Mouse (Mus musculus) left cerebral cortex, postnatal 10 days (tissue): ENCODE measurements around the gene Wdr76. TPM values are rescaled to one million over a fixed set of nuclear protein-coding genes. Genes with fewer than 3 reads are reported as not detected.

Source experiments
- DNase-seq, 2 experiments: peaks; one replicate each; pipeline ENCODE4 v3.0.0; 2021 to 2022; ENCODE audit warnings: low spot score in 2 of 2, mixed read lengths in 1 of 2; ENCODE audit errors: extremely low spot score in 1 of 2
- intact Hi-C: fragments of 180-260 bp; cut with DNase I; formaldehyde crosslinking; loops from one replicate; pipeline ENCODE4 v1.15.1; 2025
- total RNA-seq, 2 experiments: library from RNA; stranded (reverse); gene quantifications; 2 replicates each; pipeline ENCODE4 v1.2.3; 2021

Wdr76 gene
- total RNA-seq, 2 experiments from 2014 or later = 4.2 to 4.4 TPM

DNA sequence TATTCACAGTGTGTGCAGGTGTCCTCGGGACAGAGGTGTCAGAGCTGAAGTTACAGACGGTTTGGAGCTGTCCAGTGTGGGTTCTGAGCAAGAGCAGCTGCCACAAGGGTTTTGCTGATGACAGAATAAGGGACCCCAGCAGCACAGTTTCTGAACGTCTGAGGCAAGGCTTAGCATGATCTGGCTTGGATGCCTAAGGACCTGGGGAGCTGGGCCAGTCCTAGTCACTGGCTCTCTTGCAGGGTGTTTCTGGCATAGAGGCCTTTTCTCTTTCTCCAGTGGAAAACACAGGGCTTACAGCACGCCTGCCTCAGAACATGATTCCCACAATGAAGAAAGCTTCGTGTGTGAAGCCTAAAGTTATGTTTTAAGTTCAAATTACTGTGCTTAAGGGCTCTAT, 78.2 kb downstream of the Wdr76 start:
- intact Hi-C loops = no loop called here

DNA sequence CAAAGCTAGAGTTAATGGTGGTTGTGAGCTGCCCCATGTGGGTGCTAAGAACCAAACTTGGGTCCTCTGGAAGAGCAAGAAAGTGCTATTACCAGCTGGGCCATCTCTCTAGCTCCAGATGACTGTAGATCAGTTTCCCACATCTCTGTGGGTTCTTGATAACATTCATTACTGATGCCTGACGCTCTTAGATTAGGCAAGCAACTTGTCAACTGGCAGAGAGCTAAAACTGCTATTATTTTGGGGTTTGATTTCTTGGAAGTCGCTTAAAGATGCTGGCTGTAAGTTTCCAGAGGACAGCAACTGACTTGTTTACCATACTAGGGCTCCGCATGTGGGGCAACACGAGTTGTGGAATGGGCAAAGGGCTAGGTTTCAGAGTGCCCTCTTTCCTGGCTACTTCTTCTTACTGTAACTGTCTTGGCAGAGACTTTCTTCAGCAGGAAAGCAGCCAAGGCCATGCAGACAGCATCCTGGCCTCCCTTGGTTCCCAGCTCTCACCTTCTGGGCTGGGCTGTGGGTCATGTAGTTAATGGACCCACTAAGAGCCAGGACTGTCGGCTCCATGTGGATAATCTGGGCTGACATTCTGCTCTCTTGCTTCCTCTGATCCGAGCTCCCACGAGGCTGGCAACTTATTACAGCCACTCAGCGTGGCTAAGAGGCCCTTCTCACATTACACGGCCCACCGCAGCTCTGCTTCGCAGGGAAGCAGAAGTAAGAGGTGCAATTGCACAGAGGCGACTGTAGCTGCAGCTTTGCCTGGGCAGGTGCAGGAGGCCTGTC, 81.2 kb downstream of the Wdr76 start:
- no peak for DNase-seq
- intact Hi-C loops = no loop called here

More for the DNA sequence above, 78.2 kb downstream of the Wdr76 start:
- DNase-seq = no peak

DNA sequence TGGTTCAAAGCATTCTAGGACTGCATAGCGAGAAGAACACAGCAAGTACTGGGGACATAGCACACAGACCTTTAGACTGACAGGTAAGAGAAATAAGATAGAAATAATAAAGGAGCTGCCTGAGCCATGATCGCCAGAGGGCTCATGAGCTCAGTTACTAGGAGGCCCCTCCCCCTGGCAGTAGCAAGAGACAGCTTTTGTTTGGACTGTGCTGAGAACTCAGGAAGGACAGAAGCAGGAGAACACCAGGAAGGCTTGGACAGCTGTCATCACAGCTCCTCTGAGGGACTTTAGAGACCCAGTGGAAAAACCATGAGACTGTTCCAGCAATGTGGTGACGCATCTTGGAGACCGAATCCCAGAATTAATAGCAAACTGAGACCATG, 81.8 kb downstream of the Wdr76 start:
- peak in 1 of 2 experiments; percentile 42 for DNase-seq

DNA sequence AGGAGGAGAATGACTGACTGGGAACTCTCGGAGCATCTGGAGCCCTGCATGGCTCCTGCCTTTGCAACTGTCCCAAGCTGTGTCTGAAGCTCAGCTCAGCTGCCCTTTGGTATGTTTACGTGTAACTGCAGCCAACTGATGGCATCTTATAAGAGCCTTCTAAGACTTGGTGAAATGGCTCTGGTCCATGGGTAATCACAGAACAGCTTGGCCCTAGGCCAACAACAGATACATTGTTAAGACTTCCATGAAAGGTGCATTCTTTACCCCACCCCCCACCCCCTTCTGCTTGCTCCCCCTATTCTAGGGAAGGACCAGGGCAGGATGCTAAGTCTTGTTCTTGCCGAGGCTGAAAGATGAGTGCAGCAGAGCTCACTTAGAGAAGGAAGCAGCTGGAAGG, 87.6 kb downstream of the Wdr76 start:
- intact Hi-C loops = no loop called here
- DNase-seq = no peak

More for the DNA sequence above, 81.8 kb downstream of the Wdr76 start:
- intact Hi-C loops = no loop called here

Other genes starting within 250 kb of the Wdr76 start
- gene Trp53bp1, start 235.3 kb upstream of the Wdr76 start, total RNA-seq = 100 to 1,000 TPM; 173 to 183 TPM
- gene Map1a, start 217.1 kb upstream of the Wdr76 start, total RNA-seq = 100 to 1,000 TPM; 391 to 400 TPM
- gene Ppip5k1, start 151.3 kb upstream of the Wdr76 start, total RNA-seq = 10 to 100 TPM; 50.4 to 55.7 TPM
- 100 to 1,000 TPM; 311 to 312 TPM for gene Ckmt1, start 149.0 kb upstream of the Wdr76 start, total RNA-seq
- not detected for gene Strc, start 119.6 kb upstream of the Wdr76 start, total RNA-seq
- 100 to 1,000 TPM; 198 to 214 TPM for gene Pdia3, start 92.9 kb upstream of the Wdr76 start, total RNA-seq
- 1 to 10 TPM; 4.5 to 4.8 TPM for gene Catsper2, start 92.9 kb upstream of the Wdr76 start, total RNA-seq
- gene Ell3, start 62.4 kb upstream of the Wdr76 start, total RNA-seq = not detected
- gene Serf2, start 57.5 kb upstream of the Wdr76 start, total RNA-seq = 100 to 1,000 TPM; 129 to 153 TPM
- gene Hypk, start 53.4 kb upstream of the Wdr76 start, total RNA-seq = 10 to 100 TPM; 23.7 to 25.8 TPM
- gene Serinc4, start 49.9 kb upstream of the Wdr76 start, total RNA-seq = 1 to 10 TPM; 1.2 to 1.3 TPM
- gene Mfap1b, start 32.7 kb upstream of the Wdr76 start, total RNA-seq = 10 to 100 TPM; 35.1 to 37.0 TPM
- gene Mfap1a, start 58 bp upstream of the Wdr76 start, total RNA-seq = 10 to 100 TPM; 31.2 to 32.7 TPM